Mouse (Mus musculus): ENCODE data around the gene Cyp2s1. TPM values are rescaled to one million over a fixed set of nuclear protein-coding genes. Genes with fewer than 3 reads are reported as not detected.

Gene Cyp2s1
- total and polyA plus RNA-seq, 2 experiments, result 0.28 to 0.37 TPM

DNA sequence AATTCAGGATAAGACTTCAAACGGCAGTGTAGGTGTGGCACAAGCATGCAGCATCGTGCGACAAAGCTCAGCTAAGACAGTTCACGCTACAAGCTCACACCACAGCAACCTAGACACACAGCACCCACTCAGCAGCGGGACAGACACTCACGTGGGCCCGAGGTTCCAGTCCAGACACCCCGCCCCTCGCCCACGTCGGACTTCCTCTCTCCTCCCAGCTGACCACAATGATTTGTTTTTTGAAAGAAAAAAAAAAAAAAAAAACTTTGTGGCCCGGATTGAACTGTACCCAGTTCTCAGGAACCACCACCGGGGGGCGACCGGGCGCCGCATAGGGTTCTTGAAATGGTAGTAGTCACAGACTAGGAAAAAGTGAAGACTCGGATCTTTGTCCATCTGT lies 60.7 kb downstream of the Cyp2s1 start:
- Histone ChIP-seq H3K79me2 (ENCODE audit: control insufficient read depth, insufficient read depth, low read length) (peaks cover 19% of the 10 kb centered on the region), H3K36me3 (ENCODE audit: control insufficient read depth, insufficient read depth, low read length) (peaks cover 3% of the 10 kb centered on the region), H3K4me1 (ENCODE audit: control insufficient read depth, insufficient read depth, low read length) (peaks cover 10% of the 10 kb centered on the region), H3K4me3 (ENCODE audit: insufficient read depth, low read depth, low read length) (peak overlapping the region; percentile 47), H3K27me3 (ENCODE audit: control insufficient read depth, insufficient read depth, low read length) (no peaks in the 10 kb centered on the region), H3K27ac (replicated peaks; ENCODE audit: insufficient read depth, low read depth, low read length) (peak overlapping the region; percentile 71), H3K9ac (ENCODE audit: low read depth, low read length) (peak overlapping the region; percentile 2)
- DNase-seq (ENCODE audit: extremely low read depth, low read depth, low spot score), result peak; percentile 81
- WGBS, result under 1% methylated on average over 18 of the region's 18 CpGs
- TF ChIP-seq CTCF (IDR thresholded peaks at IDR 0.05; ENCODE audit: low read depth, low read length) (peak; percentile 77), POLR2A (IDR thresholded peaks at IDR 0.05; ENCODE audit: extremely low read depth, insufficient read depth, low read length) (peak; percentile 52; the same call in 1 of the 2 replicates)

DNA sequence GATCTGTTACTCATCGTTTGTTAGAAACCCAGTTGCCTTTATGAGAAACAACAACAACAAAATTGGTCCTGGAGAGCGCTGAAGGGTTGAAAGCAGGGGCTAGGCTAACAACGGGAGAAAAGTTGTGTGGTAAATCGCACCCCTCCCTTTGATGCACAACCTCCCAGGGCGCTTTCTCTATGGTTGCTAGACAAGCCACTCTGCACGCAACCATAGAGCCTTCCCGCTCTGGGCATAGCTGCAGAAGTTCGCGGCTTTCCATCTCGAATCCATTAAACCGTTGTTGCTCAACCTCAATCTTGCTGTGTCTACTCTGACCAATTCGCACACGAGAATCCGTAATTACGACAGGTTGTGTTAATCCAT lies 61.3 kb downstream of the Cyp2s1 start:
- Histone ChIP-seq H3K79me2 (ENCODE audit: control insufficient read depth, insufficient read depth, low read length) (peaks cover 19% of the 10 kb centered on the region), H3K9ac (ENCODE audit: low read depth, low read length) (peak overlapping the region; percentile 2), H3K4me3 (ENCODE audit: insufficient read depth, low read depth, low read length) (peak overlapping the region; percentile 47), H3K27ac (replicated peaks; ENCODE audit: insufficient read depth, low read depth, low read length) (peak overlapping the region; percentile 71), H3K36me3 (ENCODE audit: control insufficient read depth, insufficient read depth, low read length) (peaks cover 8% of the 10 kb centered on the region), H3K4me1 (ENCODE audit: control insufficient read depth, insufficient read depth, low read length) (peaks cover 10% of the 10 kb centered on the region), H3K27me3 (ENCODE audit: control insufficient read depth, insufficient read depth, low read length) (no peaks in the 10 kb centered on the region)
- no peak for DNase-seq (ENCODE audit: extremely low read depth, low read depth, low spot score)
- TF ChIP-seq POLR2A (IDR thresholded peaks at IDR 0.05; ENCODE audit: extremely low read depth, insufficient read depth, low read length) (no peak), CTCF (IDR thresholded peaks at IDR 0.05; ENCODE audit: low read depth, low read length) (no peak)
- under 1% methylated on average over 15 of the region's 15 CpGs for WGBS

DNA sequence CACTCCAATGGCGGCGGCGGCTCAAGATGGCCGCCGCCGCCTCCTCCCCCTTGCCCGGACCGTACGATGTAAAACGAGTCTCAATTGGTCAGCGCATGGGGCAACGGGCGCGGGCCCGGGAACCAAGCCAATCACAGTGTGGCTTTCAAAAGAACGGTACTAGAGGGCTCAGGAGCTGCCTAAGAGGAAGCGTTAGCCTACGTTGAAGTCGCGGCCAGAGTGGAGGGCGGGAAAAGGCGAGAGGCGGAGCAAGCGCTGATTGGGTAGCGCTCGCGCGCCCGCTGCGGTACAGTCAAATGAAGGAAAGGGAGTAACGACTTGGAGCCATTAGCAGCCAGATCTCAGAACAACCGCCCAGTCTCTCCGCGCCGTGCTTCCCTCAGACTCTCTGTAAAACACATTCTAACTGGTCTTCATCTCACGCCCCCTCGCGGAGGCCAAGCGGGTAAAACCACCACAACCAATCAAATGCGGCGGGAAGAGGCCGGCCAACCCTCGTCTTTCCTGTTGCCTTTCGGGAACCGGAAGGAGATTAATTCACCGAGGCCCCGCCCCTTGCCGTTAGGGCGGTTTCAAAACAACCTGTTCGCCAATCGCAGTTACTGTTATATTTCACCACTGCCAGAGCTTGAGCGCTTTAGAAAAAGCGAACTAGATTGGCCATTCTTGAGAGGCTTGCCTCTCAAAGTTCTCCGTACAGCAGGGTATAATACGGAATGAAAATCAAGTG lies 61.8 kb downstream of the Cyp2s1 start, which contains the start of gene Hnrnpul1:
TSS of gene Hnrnpul1 (minus strand) at position 20 of the 730 bp plus-strand sequence.
- peaks cover 19% of the 10 kb centered on the region for H3K79me2 ChIP-seq (ENCODE audit: control insufficient read depth, insufficient read depth, low read length)
- peaks cover 12% of the 10 kb centered on the region for H3K36me3 ChIP-seq (ENCODE audit: control insufficient read depth, insufficient read depth, low read length)
- under 1% methylated on average over 54 of the region's 55 CpGs for WGBS
- H3K27ac ChIP-seq (replicated peaks; ENCODE audit: insufficient read depth, low read depth, low read length), result peak within 1 kb of the TSS; percentile 92
- H3K4me3 ChIP-seq (ENCODE audit: insufficient read depth, low read depth, low read length), result peak within 1 kb of the TSS; percentile 86
- peak within 1 kb of the TSS; percentile 96 for H3K9ac ChIP-seq (ENCODE audit: low read depth, low read length)
- H3K4me1 ChIP-seq (ENCODE audit: control insufficient read depth, insufficient read depth, low read length), result peaks cover 10% of the 10 kb centered on the region
- H3K27me3 ChIP-seq (ENCODE audit: control insufficient read depth, insufficient read depth, low read length), result no peaks in the 10 kb centered on the region
- peak; percentile 96 for DNase-seq (ENCODE audit: extremely low read depth, low read depth, low spot score)
- TF ChIP-seq CTCF (IDR thresholded peaks at IDR 0.05; ENCODE audit: low read depth, low read length) (peak; percentile 51), POLR2A (IDR thresholded peaks at IDR 0.05; ENCODE audit: extremely low read depth, insufficient read depth, low read length) (no peak)

DNA sequence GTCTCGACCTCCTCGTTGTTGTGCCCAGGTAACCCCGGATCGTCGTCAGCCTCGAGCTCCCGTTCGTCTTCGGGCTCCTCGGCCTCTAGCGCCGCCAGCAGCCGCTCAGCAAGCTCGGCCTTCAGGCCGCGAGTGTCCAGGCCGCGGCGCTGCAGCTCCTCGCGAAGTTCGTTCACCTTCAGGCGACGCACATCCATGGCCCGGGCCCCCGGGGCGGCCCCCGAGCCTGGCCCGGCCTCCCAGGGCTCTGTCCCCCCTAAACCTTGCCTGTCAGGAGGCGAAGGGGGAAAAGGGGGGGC lies 62.3 kb downstream of the Cyp2s1 start:
- Histone ChIP-seq H3K27me3 (ENCODE audit: control insufficient read depth, insufficient read depth, low read length) (no peaks in the 10 kb centered on the region), H3K36me3 (ENCODE audit: control insufficient read depth, insufficient read depth, low read length) (peaks cover 16% of the 10 kb centered on the region), H3K9ac (ENCODE audit: low read depth, low read length) (peak overlapping the region; percentile 96), H3K79me2 (ENCODE audit: control insufficient read depth, insufficient read depth, low read length) (peaks cover 19% of the 10 kb centered on the region), H3K4me1 (ENCODE audit: control insufficient read depth, insufficient read depth, low read length) (peaks cover 10% of the 10 kb centered on the region), H3K27ac (replicated peaks; ENCODE audit: insufficient read depth, low read depth, low read length) (peak overlapping the region; percentile 92), H3K4me3 (ENCODE audit: insufficient read depth, low read depth, low read length) (peak overlapping the region; percentile 86)
- 0 out of 2 replicates have a peak, but pooled peaks have one; percentile 2 for TF ChIP-seq POLR2A (IDR thresholded peaks at IDR 0.05; ENCODE audit: extremely low read depth, insufficient read depth, low read length)
- TF ChIP-seq CTCF (IDR thresholded peaks at IDR 0.05; ENCODE audit: low read depth, low read length), result 0 out of 2 replicates have a peak, but pooled peaks have one; percentile 6
- no peak for DNase-seq (ENCODE audit: extremely low read depth, low read depth, low spot score)
- WGBS, result 0% methylated on average over 30 of the region's 30 CpGs

DNA sequence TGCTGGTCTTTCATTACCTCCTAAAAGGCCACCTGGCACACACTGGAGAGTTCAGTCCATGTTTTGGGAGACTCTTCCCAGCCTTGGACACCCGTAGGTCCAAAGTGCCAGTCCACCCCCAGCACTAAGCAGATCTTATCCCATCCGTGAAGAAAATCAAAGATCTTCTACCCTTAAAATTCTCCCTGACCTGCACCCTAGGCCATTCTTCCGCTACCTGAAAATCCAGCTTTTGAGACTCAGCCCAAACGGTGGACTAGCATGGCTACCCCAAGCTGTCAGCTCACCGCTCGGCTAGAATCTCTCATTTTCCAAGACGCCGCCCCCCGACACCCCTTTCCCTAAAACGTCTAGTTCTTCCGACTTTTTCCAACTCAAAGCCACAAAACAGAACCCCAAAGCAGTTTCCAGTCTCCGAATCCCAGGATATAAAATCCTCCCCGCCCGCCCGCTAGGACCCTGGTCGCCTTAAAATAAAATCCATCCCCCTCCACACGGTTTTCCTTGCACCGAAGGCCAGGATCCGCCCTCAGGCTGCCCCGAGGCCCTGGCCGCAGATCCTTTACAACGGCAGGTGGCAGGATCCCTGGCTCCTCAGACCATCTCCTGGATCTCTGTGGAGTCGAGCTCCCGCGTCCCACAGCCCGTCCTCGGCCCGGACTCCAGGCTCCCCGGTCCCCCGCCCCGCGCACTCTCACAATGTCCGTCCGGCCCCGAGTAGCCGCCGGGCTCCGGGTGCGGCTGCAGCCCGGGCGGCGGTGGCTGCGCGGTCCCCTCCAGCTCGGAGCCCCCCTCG lies 62.9 kb downstream of the Cyp2s1 start:
- peaks cover 10% of the 10 kb centered on the region for H3K4me1 ChIP-seq (ENCODE audit: control insufficient read depth, insufficient read depth, low read length)
- TF ChIP-seq CTCF (IDR thresholded peaks at IDR 0.05; ENCODE audit: low read depth, low read length), result no peak
- no peak for TF ChIP-seq POLR2A (IDR thresholded peaks at IDR 0.05; ENCODE audit: extremely low read depth, insufficient read depth, low read length)
- DNase-seq (ENCODE audit: extremely low read depth, low read depth, low spot score), result peak; percentile 41
- peaks cover 19% of the 10 kb centered on the region for H3K79me2 ChIP-seq (ENCODE audit: control insufficient read depth, insufficient read depth, low read length)
- WGBS, result under 1% methylated on average over 46 of the region's 46 CpGs
- H3K4me3 ChIP-seq (ENCODE audit: insufficient read depth, low read depth, low read length), result peak overlapping the region; percentile 86
- H3K36me3 ChIP-seq (ENCODE audit: control insufficient read depth, insufficient read depth, low read length), result peaks cover 22% of the 10 kb centered on the region
- peak overlapping the region; percentile 92 for H3K27ac ChIP-seq (replicated peaks; ENCODE audit: insufficient read depth, low read depth, low read length)
- peak overlapping the region; percentile 96 for H3K9ac ChIP-seq (ENCODE audit: low read depth, low read length)
- no peaks in the 10 kb centered on the region for H3K27me3 ChIP-seq (ENCODE audit: control insufficient read depth, insufficient read depth, low read length)
